ENCODE assay signal across 8 mouse cellular contexts in the genomic region with DNA sequence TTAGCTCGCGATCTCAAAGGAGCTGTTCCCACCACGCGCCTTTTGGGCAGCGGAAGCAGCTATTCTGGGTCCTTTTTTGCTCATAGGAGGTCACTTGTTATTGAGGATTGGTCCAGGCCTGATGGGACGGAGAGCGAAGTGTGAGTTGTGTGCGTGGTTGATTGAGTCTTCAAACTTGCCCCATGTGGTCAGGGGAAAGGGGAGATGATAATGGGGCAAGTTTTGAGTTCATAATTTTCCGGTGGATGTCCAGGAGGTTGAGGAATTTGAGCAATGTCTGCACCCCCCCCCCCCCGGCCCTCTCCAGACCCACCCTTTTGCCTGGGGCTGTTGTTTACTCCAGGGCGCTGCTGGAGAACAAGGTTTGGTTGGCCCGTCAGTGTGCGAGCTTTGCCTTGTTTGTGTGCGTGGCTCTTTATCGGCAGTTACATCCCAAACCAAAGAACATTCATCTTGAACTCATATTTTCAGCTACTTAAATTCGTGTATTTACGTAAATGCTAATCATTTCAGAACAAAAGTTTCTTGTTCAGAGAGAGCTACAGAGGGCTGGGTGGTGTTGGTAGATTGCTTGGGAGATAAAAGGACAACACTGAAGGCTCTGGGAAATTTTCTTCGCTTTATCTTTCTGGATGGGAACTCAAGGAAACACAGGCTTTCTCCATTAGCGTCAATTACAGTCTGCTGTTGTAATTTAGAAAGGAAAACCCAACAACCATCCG. TPM values are rescaled to one million over a fixed set of nuclear protein-coding genes. Genes with fewer than 3 reads are reported as not detected.
DNase-seq lines count a peak whose midpoint lies in the region; ATAC-seq and TF ChIP-seq lines count a peak whose summit lies in the region.

No protein-coding gene starts in this region.

- no peaks in the 10 kb centered on the region for H3K9me3 ChIP-seq in liver, embryonic 14.5 days (ENCODE audit: control insufficient read depth, low read length)
- no peaks in the 10 kb centered on the region for H3K9me3 ChIP-seq in stomach, embryonic 16.5 days (replicated peaks; ENCODE audit: control insufficient read depth, low read length)

- CTCF ChIA-PET in Patski (lab: Charles Lee) = interaction anchor here (0.8 to 1.6 kb wide), 7 partner anchors 9 to 58 kb away, joined by 3 to 5 read pairs (median 3); a partner anchor contains a TSS

- no peaks in the 10 kb centered on the region for H3K27me3 ChIP-seq in kidney, adult 2 months (replicated peaks; ENCODE audit: control insufficient read depth, insufficient read depth, low read length)
- H3K27me3 ChIP-seq in Patski = no peaks in the 10 kb centered on the region
- H3K27me3 ChIP-seq in liver, embryonic 14.5 days (ENCODE audit: control insufficient read depth, insufficient read depth, low read length) = no peaks in the 10 kb centered on the region
- H3K27me3 ChIP-seq in stomach, embryonic 16.5 days (ENCODE audit: control insufficient read depth, insufficient read depth, low read length) = no peaks in the 10 kb centered on the region

- TF ChIP-seq EP300 in liver, embryonic 14.5 days (IDR thresholded peaks at IDR 0.05; ENCODE audit: low read depth) = no peak

- 4% methylated on average over 20 of the region's 20 CpGs for WGBS in kidney, adult 2 months
- 3% methylated on average over 20 of the region's 20 CpGs for WGBS in liver, embryonic 14.5 days (ENCODE audit: insufficient replicate concordance)
- 4% methylated on average over 20 of the region's 20 CpGs for WGBS in stomach, embryonic 16.5 days

- H3K4me2 ChIP-seq in liver, embryonic 14.5 days (ENCODE audit: low read depth) = peak overlapping the region; percentile 85
- peak overlapping the region; percentile 77 for H3K4me2 ChIP-seq in stomach, embryonic 16.5 days (ENCODE audit: low read depth, low read length)

- peak; percentile 4 for ATAC-seq in Patski
- ATAC-seq in liver, embryonic 14.5 days (ENCODE audit: insufficient read depth) = peak; percentile 16; the same call in 1 of the 2 replicates
- no peak for ATAC-seq in stomach, embryonic 16.5 days (ENCODE audit: insufficient read depth, low FRiP score)
- ATAC-seq in frontal cortex, adult (ENCODE audit: low TSS enrichment) = no peak

- in situ Hi-C loops in Patski (cut with MboI; ENCODE audit: low pct_unique_long_range_greater_than_20kb) = no loop called here

- H3K36me3 ChIP-seq in kidney, adult 2 months (ENCODE audit: control insufficient read depth, insufficient read depth, low read length) = peaks cover 3% of the 10 kb centered on the region
- H3K36me3 ChIP-seq in liver, embryonic 14.5 days (replicated peaks; ENCODE audit: control insufficient read depth, insufficient read depth, low read depth) = peaks cover 37% of the 10 kb centered on the region
- peaks cover 15% of the 10 kb centered on the region; the same call in 1 of the 2 replicates for H3K36me3 ChIP-seq in stomach, embryonic 16.5 days (ENCODE audit: control insufficient read depth, insufficient read depth, low read length)

- H3K4me3 ChIP-seq in kidney, adult 2 months (ENCODE audit: insufficient read depth, low read depth, low read length) = peak overlapping the region; percentile 93
- H3K4me3 ChIP-seq in liver, embryonic 14.5 days (ENCODE audit: insufficient read depth in 1 of 2, low read depth in 2 of 2, low read length in 2 of 2) = peak overlapping the region; percentile 82 to 98
- H3K4me3 ChIP-seq in stomach, embryonic 16.5 days (replicated peaks; ENCODE audit: low read length) = peak overlapping the region; percentile 99

- POLR2A ChIA-PET in Patski (lab: Charles Lee) = interaction anchor here (1.3 to 2.1 kb wide), 6 partner anchors 11 to 50 kb away, joined by 4 to 17 read pairs (median 6); a partner anchor contains a TSS

- peaks cover 13% of the 10 kb centered on the region; the same call in 1 of the 2 replicates for H3K4me1 ChIP-seq in kidney, adult 2 months (ENCODE audit: control insufficient read depth, insufficient read depth, low read length)
- peaks cover 4 to 33% of the 10 kb centered on the region in 2 experiments for H3K4me1 ChIP-seq in liver, embryonic 14.5 days (replicated peaks; ENCODE audit: control insufficient read depth in 2 of 2, insufficient read depth in 2 of 2, low read length in 1 of 2)
- H3K4me1 ChIP-seq in stomach, embryonic 16.5 days (ENCODE audit: control insufficient read depth, insufficient read depth, low read length) = peaks cover 19% of the 10 kb centered on the region

- peak overlapping the region; percentile 78 for H3K27ac ChIP-seq in kidney, adult 2 months (ENCODE audit: insufficient read depth, low read depth, low read length)
- peak overlapping the region; percentile 91 for H3K27ac ChIP-seq in liver, embryonic 14.5 days
- peak overlapping the region; percentile 95 for H3K27ac ChIP-seq in stomach, embryonic 16.5 days (ENCODE audit: low read length)

- TF ChIP-seq CTCF in kidney, adult 2 months (conservative IDR thresholded peaks at IDR 0.05; ENCODE audit: insufficient read depth, insufficient read length, low read depth, low read length) = no peak
- no peak for TF ChIP-seq CTCF in Patski (IDR thresholded peaks at IDR 0.05)
- TF ChIP-seq CTCF in liver, embryonic 14.5 days (IDR thresholded peaks at IDR 0.05; ENCODE audit: low read depth) = no peak

- TF ChIP-seq POLR2A in kidney, adult 2 months (IDR thresholded peaks at IDR 0.05; ENCODE audit: low read depth, low read length) = no peak

- peak; percentile 26 for DNase-seq in kidney, adult 2 months
- DNase-seq in kidney, adult 18-20 months = no peak
- no peak for DNase-seq in Patski (ENCODE audit: low read depth, low spot score)
- DNase-seq in forelimb bud, embryonic 11.5 days (ENCODE audit: low read depth, low spot score) = peak; percentile 29
- peak; percentile 34 to 53 (median 42) for DNase-seq in liver, embryonic 14.5 days (ENCODE audit: low read depth in 3 of 3, low spot score in 3 of 3)
- DNase-seq in cerebellum, adult 11 months = no peak

- H3K9ac ChIP-seq in liver, embryonic 14.5 days (replicated peaks) = peak overlapping the region; percentile 98
- peak overlapping the region; percentile 99 for H3K9ac ChIP-seq in stomach, embryonic 16.5 days (ENCODE audit: low read length)

RNA-seq across cellular contexts. Expression of a gene that starts 0.6 kb away (rescaled TPM):
- 308 and 311 TPM in 2 replicates for polyA plus RNA-seq in kidney, adult 2 months (2012; rRNA removed)
- 39.4 TPM for polyA plus RNA-seq in Patski (2021)
- polyA plus RNA-seq in liver, embryonic 14.5 days (2012; rRNA removed) = 11.7 and 13.9 TPM in 2 replicates
- polyA plus RNA-seq in liver, embryonic 14.5 days (2014; fragmentation: Nextera tagmentation; extraction: Ambion mirVana) = 15.1 and 15.6 TPM in 2 replicates
- 19.3 and 19.4 TPM in 2 replicates for polyA plus RNA-seq in stomach, embryonic 16.5 days (2015; fragmentation: Nextera tagmentation; extraction: Ambion mirVana)

RNA-seq across cellular contexts. Expression of a gene that starts 0.9 kb away (rescaled TPM):
- 123 and 127 TPM in 2 replicates for polyA plus RNA-seq in kidney, adult 2 months (2012; rRNA removed)
- 622 TPM for polyA plus RNA-seq in Patski (2021)
- polyA plus RNA-seq in liver, embryonic 14.5 days (2012; rRNA removed) = 66.8 and 91.2 TPM in 2 replicates
- 133 and 147 TPM in 2 replicates for polyA plus RNA-seq in liver, embryonic 14.5 days (2014; fragmentation: Nextera tagmentation; extraction: Ambion mirVana)
- 317 and 357 TPM in 2 replicates for polyA plus RNA-seq in stomach, embryonic 16.5 days (2015; fragmentation: Nextera tagmentation; extraction: Ambion mirVana)

RNA-seq across cellular contexts. Expression of a gene that starts 28.0 kb away (rescaled TPM):
- 15.3 and 17.3 TPM in 2 replicates for polyA plus RNA-seq in kidney, adult 2 months (2012; rRNA removed)
- polyA plus RNA-seq in Patski (2021) = 0.06 TPM
- 6.7 and 8.5 TPM in 2 replicates for polyA plus RNA-seq in liver, embryonic 14.5 days (2012; rRNA removed)
- 5.4 and 7.4 TPM in 2 replicates for polyA plus RNA-seq in liver, embryonic 14.5 days (2014; fragmentation: Nextera tagmentation; extraction: Ambion mirVana)
- 1.2 and 2.0 TPM in 2 replicates for polyA plus RNA-seq in stomach, embryonic 16.5 days (2015; fragmentation: Nextera tagmentation; extraction: Ambion mirVana)

RNA-seq across cellular contexts. Expression of a gene that starts 28.9 kb away (rescaled TPM):
- 11.7 and 12.7 TPM in 2 replicates for polyA plus RNA-seq in kidney, adult 2 months (2012; rRNA removed)
- polyA plus RNA-seq in Patski (2021) = 50.3 TPM
- polyA plus RNA-seq in liver, embryonic 14.5 days (2012; rRNA removed) = 7.5 and 8.3 TPM in 2 replicates
- polyA plus RNA-seq in liver, embryonic 14.5 days (2014; fragmentation: Nextera tagmentation; extraction: Ambion mirVana) = 11.5 and 12.6 TPM in 2 replicates
- 24.6 and 25.0 TPM in 2 replicates for polyA plus RNA-seq in stomach, embryonic 16.5 days (2015; fragmentation: Nextera tagmentation; extraction: Ambion mirVana)

RNA-seq across cellular contexts. Expression of a gene that starts 29.1 kb away (rescaled TPM):
- polyA plus RNA-seq in kidney, adult 2 months (2012; rRNA removed) = 40.7 and 44.1 TPM in 2 replicates
- polyA plus RNA-seq in Patski (2021) = 40.0 TPM
- polyA plus RNA-seq in liver, embryonic 14.5 days (2012; rRNA removed) = 9.5 and 11.8 TPM in 2 replicates
- polyA plus RNA-seq in liver, embryonic 14.5 days (2014; fragmentation: Nextera tagmentation; extraction: Ambion mirVana) = 11.0 and 12.9 TPM in 2 replicates
- 22.6 and 26.4 TPM in 2 replicates for polyA plus RNA-seq in stomach, embryonic 16.5 days (2015; fragmentation: Nextera tagmentation; extraction: Ambion mirVana)

Comparison
In these comparisons a context has a peak if more than half of its experiments do, and no peak if none do; other contexts are left out.
1. DNase-seq: peak in kidney, adult 2 months (single experiment), forelimb bud, embryonic 11.5 days (single experiment) and liver, embryonic 14.5 days (3 of 3); none in kidney, adult 18-20 months (single experiment), Patski (single experiment) and cerebellum, adult 11 months (single experiment).
2. ATAC-seq: peak in Patski (single experiment) and liver, embryonic 14.5 days (single experiment); none in stomach, embryonic 16.5 days (single experiment) and frontal cortex, adult (single experiment).
3. Peak in every context shown above with its lines, with median percentiles within 50 percentile points of each other: H3K27ac ChIP-seq and H3K4me3 ChIP-seq.